Mouse (Mus musculus) thymus, adult 2 months (tissue): ENCODE results near the gene Armc3.

Source experiments
- CTCF ChIP-seq: fragments of 200-500 bp; IDR thresholded peaks from 2 replicates; pipeline ENCODE4 v1.5.1; 2012; ENCODE audit warnings: mild to moderate bottlenecking, control low read depth, low read length, moderate library complexity, borderline replicate concordance; ENCODE audit not compliant: control insufficient read depth, poor library complexity, insufficient read depth; ENCODE audit errors: extremely low read depth
- POLR2A ChIP-seq: fragments of 200-500 bp; IDR thresholded peaks from 2 replicates; pipeline ENCODE4 v1.6.1; 2012; ENCODE audit warnings: mild to moderate bottlenecking, low read length, control low read depth, moderate library complexity; ENCODE audit not compliant: control insufficient read depth, poor library complexity, insufficient read depth; ENCODE audit errors: extremely low read depth

DNA sequence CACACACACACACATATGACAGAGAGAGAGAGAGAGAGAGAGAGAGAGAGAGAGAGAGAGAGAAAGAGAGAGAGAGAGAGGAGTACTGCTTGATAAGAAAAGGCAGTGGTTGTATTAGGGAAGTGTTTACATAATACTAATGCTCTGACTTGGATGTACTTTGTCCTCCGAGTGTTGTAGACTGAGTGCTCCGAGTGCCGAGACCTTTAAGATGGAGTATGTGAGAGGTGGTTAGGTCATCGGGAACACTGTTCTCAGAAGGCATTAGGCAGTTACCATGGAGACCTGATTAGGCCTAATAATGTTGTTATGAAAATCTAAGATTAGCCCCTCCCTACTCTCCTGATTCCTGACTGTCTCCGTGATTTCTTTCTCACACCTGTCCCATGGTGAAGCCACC, 151.1 kb downstream of the Armc3 start:
- TF ChIP-seq POLR2A = no peak
- TF ChIP-seq CTCF = no peak
